Mouse (Mus musculus): ENCODE data around the gene Btg1.

The Btg1 gene

GRCm38 (mm10) chr10:96662976-96663375 lies 46.2 kb downstream of the Btg1 start:
- DNase-seq (ENCODE audit: low read depth, low spot score) = no peak

DNA sequence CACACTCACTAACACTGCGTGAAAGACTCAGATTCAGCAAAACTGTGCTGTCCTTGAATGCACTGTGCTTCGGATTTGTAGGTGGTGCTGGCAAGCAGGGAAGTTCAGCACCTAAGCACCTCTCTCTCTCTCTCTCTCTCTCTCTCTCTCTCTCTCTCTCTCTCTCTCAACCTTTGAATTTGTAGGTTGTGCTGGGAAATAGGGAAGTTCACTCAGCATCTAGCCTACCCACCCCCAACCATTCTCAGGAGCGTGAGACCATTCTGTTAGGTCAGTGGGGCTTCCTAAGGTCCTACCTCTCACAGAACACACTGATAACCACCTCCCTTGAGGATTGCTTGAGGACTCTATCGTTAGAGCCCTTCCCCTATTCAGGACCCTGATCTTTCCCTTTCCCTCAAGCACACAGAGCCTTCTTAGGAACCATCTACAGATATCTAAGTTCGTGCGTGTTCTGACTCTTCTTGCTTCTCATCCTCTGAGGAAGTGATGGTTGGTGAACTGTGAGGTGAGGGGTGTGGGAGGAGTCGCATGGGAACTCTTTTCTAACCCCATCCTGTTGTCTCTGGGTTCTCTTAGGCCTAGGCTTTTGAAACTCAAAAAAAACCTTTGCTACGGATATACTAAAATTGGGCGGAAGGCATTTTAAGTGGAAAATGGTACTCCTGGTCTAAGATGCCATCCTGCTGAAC lies 47.1 kb downstream of the Btg1 start:
- no peak for DNase-seq (ENCODE audit: low read depth, low spot score)

Measured in telencephalon, adult 2 months (tissue).